Mouse (Mus musculus) bone marrow macrophage, adult 2 months (primary cell): ENCODE data around the gene A330070K13Rik.

Experiments
- CTCF ChIP-seq: IDR thresholded peaks from 2 replicates; pipeline ENCODE4 v1.5.1; 2012; ENCODE audit warnings: low read depth, mild to moderate bottlenecking, low read length, moderate library complexity
- POLR2A ChIP-seq: IDR thresholded peaks from 2 replicates; pipeline ENCODE4 v1.6.1; 2012; ENCODE audit warnings: mild to moderate bottlenecking, low read depth, low read length, borderline replicate concordance

- TF ChIP-seq CTCF: no peak
- TF ChIP-seq POLR2A: no peak
Observed at GRCm38 (mm10) chr5:130344999-130345398, 39.4 kb downstream of the A330070K13Rik start.
